Mouse (Mus musculus): ENCODE results near the gene Arhgap21.
A peak's percentile ranks its signal among the peaks of the same experiment; 100 is the strongest.
"Not testable (repeated sequence)": the region's sequence is repeated elsewhere in the genome, so short reads cannot be mapped to it uniquely, and the experiment has no call there.

Arhgap21 gene

DNA sequence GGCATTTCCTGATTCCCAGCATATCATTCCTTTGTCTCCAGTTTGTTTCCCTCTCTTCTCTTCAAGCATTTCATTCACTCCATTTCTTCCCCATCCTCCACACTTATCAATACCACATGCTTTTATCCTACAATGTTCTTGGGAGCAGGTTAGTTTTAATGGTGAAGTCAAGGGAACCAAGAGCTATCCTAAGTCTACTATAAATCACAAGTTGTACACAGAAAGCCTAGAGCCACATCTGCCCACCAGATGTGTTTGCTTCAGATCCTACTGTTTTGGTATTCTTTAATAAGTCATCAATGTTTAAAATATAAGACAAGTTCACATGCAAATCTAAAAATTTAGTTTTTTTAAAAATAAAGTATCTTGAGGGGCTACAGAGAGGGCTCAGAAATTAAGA lies 27.6 kb downstream of the Arhgap21 start:
- no peak for DNase-seq (ENCODE audit: low spot score in 2 of 2)

GRCm38 (mm10) chr2:20939367-20939766 lies 29.3 kb downstream of the Arhgap21 start:
- no peak for DNase-seq (ENCODE audit: low spot score in 2 of 2)

DNA sequence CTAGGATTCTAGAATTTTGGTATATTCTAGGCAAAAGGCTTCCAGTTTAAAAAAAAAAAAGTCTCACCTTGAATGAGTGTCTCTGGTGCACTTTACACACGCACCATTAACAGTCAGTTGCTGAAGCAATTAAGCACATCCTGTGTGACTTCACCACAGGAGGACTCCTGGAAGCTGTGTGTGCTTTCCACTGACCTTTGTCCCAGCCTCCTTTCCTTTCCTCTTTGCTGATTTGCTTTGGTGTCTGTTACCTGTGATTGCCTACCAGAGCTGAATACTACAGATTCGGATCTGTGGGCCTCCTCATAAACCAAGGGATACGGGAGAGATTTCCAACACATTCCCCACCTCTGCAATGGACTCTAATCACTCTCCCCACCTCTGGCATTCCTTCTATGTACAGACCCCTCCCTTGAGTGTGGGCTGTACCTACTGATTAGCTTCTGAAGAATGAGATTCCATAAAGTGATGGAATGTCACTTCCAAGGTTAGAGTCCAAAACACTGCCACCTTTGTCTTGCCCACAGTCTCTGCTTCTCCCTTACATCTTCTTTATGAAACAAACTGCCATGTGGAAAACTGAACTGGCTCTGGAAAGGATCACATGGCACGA lies 32.0 kb downstream of the Arhgap21 start:
- no peak for DNase-seq (ENCODE audit: low spot score in 2 of 2)

DNA sequence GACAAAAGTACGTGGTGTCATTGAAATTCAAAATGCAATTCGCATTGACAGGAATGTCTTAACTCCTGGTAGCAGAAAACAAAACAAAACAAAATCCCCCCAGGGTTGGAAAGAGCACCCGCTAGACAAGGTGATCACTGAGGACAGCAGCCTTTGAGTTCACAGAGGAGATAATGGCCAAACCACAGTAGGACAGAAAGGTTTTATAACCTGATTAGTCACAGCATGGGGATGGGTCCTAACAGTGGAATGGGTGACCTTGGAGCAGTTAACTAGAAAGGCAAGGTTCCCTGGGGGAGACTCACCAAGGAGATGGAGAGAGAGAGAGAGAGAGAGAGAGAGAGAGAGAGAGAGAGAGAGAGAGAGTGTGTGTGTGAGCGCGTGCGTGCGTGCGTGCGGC lies 34.3 kb downstream of the Arhgap21 start:
- no peak for DNase-seq (ENCODE audit: low spot score in 2 of 2)

DNA sequence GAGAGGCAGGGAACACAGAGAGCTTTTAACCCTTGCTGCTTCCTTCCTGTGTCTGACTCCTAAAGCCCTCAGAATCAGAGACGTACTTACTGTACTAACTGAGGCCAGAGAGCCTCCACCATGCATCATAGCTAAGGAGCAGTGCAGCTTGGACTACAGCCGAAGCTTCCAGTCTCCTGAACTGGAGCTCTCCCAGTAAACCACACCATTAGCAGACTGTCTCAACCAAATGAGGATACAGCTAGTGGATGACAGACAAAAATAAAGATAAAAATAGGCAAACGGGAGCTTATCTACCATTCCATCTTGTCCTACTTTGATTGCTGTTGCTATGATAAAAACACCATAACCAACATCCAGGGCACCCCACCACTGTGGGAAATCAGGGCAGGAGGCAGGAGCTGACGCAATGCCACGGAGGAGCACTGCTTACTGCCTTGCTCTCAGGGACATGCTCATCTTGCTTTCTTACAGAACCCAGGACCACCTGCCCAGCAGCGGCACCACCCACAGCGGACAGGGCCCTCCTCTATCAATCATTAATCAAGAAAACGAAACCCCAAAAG lies 35.9 kb downstream of the Arhgap21 start:
- DNase-seq (ENCODE audit: low spot score in 2 of 2) = no peak

DNA sequence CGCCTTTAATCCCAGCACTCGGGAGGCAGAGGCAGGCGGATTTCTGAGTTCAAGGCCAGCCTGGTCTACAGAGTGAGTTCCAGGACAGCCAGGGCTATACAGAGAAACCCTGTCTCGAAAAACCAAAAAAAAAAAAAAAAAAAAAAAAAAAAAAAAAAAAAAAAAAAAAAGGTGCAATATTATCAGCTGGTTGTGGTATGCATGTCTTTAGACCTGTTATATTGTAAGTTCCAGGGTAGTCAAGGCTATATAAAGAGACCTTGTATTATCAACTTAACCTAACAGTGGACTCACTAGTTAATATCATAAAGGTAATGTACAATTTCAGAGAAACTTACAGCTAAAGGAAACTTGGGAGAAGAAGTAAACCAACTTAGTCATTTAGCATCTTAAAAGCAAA lies 36.9 kb downstream of the Arhgap21 start:
- DNase-seq (ENCODE audit: low spot score in 2 of 2) = not testable (repeated sequence)

DNA sequence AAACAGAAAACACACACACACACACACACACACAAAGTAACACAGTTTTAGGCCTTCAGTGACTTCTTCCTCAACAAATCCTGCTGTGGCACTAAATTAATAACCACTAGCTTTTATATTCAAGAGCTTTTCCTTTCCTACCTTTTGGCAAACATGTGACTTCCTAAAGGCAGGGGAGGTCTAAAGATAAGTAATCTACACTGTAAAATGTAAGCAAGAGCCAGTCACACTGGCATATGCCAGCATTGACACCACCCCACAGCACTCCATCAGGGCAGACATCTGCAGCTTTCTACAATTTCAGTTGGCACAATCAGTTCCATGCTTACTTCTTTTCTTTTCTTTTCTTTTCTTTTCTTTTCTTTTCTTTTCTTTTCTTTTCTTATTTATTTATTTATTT lies 40.2 kb downstream of the Arhgap21 start:
- no peak for DNase-seq (ENCODE audit: low spot score in 2 of 2)

DNA sequence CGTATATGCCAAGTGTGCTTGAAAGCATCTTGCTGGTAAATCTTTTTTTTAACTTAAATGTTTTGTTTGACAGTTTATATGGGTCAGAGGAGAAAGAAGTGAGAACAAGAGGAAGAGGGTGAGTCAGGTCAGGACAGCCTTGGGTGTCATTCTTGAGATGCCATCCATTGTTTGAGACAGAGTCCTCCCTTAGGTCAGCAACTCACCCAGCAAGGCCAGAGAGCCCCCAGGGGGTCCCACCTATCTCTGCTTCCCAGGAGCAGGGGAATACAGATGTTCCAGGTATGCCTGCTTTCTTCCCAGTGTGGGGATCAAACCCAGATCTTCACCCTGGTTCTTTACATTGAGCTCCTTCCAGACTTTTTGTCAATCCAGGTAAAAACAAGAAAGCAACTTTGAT lies 43.7 kb downstream of the Arhgap21 start:
- DNase-seq (ENCODE audit: low spot score in 2 of 2) = no peak

GRCm38 (mm10) chr2:20922366-20922765 lies 46.3 kb downstream of the Arhgap21 start:
- DNase-seq (ENCODE audit: low spot score in 2 of 2) = no peak

DNA sequence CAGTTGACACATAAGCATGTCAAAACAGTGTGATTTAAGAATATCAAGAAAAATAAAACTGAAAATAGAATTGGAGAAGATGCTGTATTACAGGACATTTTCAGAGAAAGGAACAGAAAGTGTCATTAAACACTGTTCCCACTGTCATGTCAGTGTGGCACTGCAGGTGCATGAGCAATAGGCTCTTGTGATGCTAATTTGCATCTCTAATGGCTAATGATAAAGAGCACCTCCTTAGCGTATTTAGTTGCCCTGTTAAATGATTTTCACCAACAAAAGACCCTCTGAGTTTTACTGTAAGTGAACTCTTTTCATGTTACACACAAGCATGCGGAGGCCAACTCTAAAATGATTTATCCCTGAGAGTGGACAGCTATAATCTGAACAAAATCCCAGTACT lies 47.1 kb downstream of the Arhgap21 start:
- no peak for DNase-seq (ENCODE audit: low spot score in 2 of 2)

GRCm38 (mm10) chr2:20921021-20921420 lies 47.7 kb downstream of the Arhgap21 start:
- DNase-seq (ENCODE audit: low spot score in 2 of 2) = no peak

GRCm38 (mm10) chr2:20914531-20915320 lies 54.0 kb downstream of the Arhgap21 start:
- no peak for DNase-seq (ENCODE audit: low spot score in 2 of 2)

DNA sequence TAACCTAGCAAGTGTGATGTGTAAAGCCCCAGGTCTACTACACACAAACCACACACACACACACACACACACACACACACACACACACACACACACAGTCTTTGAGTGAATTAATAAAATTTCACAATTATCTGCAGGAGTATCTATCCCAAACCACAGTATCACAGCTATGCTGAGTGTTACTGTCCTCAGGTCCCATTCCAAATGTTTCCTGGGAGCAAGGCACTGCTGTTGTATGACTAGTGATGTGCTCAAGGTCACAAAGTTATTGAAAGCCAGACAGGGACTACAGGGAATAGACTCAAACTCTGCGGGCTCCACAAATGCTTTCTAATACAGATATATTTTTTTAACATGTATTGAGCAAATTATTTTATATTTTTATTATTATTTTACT lies 55.7 kb downstream of the Arhgap21 start:
- DNase-seq (ENCODE audit: low spot score in 2 of 2) = no peak

DNA sequence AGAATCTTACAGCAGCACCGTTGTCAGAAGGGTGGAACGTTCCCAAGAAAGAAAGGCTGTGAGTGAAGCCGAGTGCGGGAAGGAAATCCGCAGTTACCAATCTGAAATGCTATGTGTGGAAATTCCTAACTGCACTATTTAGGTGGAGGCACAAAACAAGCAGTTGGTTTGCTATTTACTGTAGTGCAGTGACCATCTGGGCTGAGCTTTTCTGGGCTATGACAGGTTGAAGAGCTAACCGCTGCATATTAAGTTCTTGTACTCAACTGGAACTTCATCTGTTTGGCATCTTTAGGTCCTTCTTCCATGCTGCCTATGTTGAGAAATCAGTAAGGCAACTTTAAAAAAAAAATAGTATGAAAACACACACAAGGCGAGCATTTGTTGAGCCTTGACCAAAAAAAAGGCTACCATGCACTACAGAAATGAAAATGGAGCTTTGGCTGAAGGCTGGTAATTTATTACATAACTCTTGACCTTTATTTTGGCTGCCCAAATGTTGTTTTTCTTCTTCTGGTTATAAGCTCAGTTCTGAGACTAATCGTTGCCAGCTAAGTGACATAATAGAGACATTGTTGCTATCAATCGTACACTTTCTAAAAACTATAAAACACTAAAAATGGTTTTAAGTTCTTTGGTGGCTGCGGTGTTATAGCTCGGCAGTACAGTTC lies 56.2 kb downstream of the Arhgap21 start:
- DNase-seq (ENCODE audit: low spot score in 2 of 2) = no peak

GRCm38 (mm10) chr2:20910446-20910845 lies 58.2 kb downstream of the Arhgap21 start:
- no peak for DNase-seq (ENCODE audit: low spot score in 2 of 2)

- DNase-seq (ENCODE audit: low spot score in 2 of 2) = no peak
These were observed 59.3 kb downstream of the Arhgap21 start for GRCm38 (mm10) chr2:20909404-20909803.

DNA sequence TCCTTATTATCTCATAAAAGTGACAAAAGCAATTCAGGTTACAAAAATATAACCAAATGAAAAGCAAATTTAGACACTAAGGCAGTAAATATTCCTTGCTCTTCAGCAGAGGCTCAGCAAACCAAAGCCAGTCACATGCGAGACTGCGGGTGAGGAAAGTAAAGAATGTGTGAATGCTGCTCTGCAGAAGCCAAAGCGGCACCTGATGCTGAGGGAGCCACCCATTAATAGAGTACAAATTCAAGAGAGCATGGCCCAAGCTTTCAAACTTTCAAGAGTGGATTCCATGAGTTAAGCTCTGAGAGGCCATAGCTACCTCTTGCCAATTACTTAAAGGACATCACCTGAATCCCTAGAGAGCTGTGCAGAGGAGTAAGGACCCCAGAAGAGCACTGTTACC lies 61.4 kb downstream of the Arhgap21 start:
- no peak for DNase-seq (ENCODE audit: low spot score in 2 of 2)

- no peak for DNase-seq (ENCODE audit: low spot score in 2 of 2)
These were observed 63.3 kb downstream of the Arhgap21 start for GRCm38 (mm10) chr2:20905411-20905810.

DNA sequence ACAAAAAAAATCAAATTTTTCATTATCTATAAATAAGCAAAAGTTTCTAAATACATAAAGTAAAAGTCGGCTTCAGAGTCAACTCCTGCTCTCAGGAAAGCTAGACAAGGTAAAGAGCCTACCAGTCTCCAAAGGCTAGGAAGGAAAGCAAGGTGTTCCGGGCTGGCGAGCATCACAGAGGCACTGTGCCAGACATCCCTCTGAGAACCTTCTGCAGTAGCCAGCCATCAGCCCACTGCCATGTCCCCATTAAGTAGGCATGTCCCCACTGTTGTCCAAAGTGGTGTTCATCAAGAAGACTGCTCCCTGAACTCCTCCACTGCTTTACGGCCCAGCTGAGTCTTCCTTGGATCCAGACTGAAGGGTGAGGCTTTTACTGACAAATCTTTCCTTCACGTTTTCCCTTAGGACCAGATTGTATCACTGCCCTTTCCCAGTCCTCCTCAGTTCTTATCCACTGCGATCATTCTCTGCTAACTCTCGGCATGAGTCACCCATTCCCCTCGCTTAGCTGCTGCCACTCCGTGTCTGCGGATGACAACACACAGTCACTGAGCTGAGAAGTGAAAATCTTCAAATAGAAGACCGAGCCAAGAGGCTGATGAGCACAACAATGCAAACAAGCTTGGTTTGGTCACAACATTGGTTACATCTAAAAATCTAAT lies 65.6 kb downstream of the Arhgap21 start:
- no peak for DNase-seq (ENCODE audit: low spot score in 2 of 2)

- DNase-seq (ENCODE audit: low spot score in 2 of 2) = no peak
These were observed 66.8 kb downstream of the Arhgap21 start for GRCm38 (mm10) chr2:20901916-20902315.

GRCm38 (mm10) chr2:20899301-20899700 lies 69.4 kb downstream of the Arhgap21 start:
- no peak for DNase-seq (ENCODE audit: low spot score in 2 of 2)

DNA sequence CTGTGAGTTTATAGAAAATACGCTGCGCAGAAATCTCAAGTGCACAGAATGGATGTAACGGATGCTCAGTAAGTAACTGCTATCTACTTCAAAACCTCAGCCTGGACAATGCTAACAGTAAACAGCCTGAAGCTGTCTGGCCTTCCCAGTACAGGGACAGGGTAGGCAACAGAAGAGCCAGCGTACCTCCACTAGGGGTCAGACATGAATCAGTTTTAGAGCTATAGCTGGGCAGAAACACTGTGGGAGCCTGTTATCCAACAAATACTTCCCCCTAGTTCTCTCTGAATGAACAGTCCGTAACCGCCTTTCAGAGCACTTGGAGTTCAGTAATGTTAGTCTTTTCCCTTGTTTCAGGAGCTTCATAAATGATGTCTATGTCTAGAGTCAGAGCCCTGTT lies 70.0 kb downstream of the Arhgap21 start:
- peak; percentile 25 to 70 for DNase-seq (ENCODE audit: low spot score in 2 of 2)

All from urinary bladder, adult 18-20 months (tissue).